Mouse (Mus musculus) NIH3T3 (cell line): ENCODE measurements at regions not wholly inside any gene's neighbourhood (a gene's known extent, or its start where the extent isn't known, plus 50 kb on each side); places are given as distances from the start of the nearest gene placed in this dataset.

ENCODE experiments used
- DNase-seq: peaks from one replicate; pipeline ENCODE4 v3.0.0-alpha.2; 2012; ENCODE audit warnings: low read depth

GRCm38 (mm10) chr13:84646899-84647298, 424.8 kb downstream of the Tmem161b start:
- DNase-seq, result no peak

DNA sequence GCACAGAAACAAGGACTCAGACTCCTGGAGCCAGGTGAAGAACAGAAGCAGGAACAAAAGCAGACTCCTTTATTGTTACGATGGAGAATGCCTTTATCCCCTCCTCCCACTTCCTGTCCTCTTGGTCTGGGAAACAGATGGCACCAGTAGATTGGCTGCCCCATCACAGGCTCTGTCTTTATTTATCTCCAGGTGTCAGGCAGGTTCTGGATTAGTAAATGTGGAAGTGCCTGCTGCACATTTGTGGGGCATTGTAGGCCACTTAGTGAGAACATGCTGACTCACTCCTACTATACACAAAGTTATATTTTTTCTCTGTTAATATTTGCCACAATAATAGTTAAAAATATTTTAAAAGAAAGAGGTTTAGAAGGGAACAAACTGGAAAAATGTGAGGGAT, 426.0 kb downstream of the Tmem161b start:
- peak; percentile 5 for DNase-seq

DNA sequence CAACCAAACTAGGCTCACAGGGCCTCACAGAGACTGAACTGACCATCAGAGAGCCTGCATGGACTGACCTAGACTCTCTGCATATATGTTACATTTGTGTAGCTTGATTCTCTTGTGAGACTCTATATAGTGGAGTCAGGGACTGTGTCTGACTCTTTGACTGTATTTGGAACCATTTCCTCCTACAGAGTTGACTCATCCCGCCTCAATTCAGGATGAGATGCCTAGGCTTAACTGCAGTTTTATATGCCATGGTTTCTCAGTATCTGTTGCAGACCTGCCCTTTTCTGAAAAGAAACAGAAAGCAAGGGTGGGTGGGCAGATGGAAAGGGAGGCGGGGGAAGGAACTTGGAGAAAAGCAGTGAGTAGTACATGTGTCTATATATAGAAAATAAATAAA, 441.9 kb downstream of the Tmem161b start:
- DNase-seq, result no peak

GRCm38 (mm10) chr13:84680971-84681370, 458.9 kb downstream of the Tmem161b start:
- no peak for DNase-seq

GRCm38 (mm10) chr13:84685930-84686329, 463.8 kb downstream of the Tmem161b start:
- no peak for DNase-seq

- peak; percentile 2 for DNase-seq
Observed at GRCm38 (mm10) chr13:84693462-84693861, 471.4 kb downstream of the Tmem161b start.

DNA sequence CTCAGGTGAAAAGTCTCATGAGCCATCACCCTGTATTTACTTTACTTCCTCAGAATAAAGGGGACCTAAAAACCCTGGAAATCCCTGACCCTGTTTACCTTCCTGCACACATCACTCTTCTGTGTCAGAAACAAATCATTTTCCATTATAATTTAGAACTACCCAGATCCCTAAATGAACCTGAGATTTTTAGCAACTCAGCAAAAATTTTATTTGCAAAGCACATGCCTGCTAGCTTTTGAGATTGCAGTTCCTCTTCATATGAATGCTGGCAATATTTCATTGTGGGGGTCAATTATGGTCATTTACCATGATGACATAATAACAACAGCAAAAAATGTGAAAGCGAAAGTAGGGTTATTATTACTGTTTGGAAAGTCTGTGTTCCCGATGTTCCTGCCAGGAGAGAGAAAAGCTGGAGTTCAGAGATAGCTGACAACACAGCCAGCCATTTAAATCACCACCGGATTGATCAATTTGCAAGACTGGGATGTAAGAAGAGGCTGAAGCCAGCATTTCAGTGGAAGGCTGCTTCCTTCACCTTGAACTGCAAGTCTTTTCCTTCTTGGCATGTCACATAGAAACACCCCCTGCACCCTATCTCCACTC, 476.5 kb downstream of the Tmem161b start:
- no peak for DNase-seq

GRCm38 (mm10) chr13:84741231-84741630, 448.0 kb upstream of the Ccnh start:
- DNase-seq, result no peak

GRCm38 (mm10) chr13:84748331-84748730, 440.9 kb upstream of the Ccnh start:
- DNase-seq, result no peak

GRCm38 (mm10) chr13:84749214-84749613, 440.0 kb upstream of the Ccnh start:
- DNase-seq, result no peak

- no peak for DNase-seq
Observed at GRCm38 (mm10) chr13:84750136-84750535, 439.1 kb upstream of the Ccnh start.

DNA sequence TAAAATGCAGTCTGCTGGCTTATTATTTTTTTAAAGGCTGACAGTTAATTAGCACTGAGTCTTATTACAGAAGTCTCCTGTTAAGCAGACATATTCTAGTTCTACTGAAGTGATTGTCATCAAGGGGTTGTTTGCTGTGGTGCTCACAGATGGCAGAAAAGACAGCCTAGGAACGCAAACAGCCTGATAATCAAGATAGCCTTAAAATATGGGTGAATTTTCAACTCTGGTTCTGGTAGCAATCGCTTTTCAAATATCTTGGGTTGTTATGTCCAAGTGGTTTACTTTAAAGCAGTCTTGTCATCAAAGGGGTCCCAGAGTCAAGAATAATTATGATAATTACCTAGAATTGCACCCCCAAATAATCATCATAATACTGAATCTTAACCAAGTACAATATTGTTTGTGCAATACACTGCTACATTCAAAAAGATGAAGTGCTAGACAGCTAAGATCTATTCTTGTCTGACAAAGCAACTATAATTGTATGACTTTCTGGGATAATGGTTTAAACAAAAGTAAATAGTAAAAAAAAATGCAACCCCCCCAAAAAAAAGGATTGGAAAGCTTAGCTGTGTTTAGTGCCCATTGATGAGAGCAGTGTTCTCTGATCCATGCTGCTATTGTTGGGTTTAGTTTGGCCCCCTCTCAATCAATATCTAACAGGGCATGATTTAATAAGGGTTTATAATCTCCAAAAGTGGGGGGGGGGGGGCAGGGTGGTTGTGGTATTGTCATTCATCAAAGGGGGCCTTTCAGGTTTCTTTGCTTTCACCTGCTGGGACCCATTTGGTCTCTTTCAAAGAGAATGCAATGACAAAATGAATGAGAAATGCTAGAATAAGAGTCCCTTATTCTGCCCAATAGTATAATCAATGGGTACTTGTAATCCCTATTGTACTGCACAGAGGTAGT, 437.4 kb upstream of the Ccnh start:
- DNase-seq, result no peak

- DNase-seq, result no peak
Observed at GRCm38 (mm10) chr13:84752491-84752820, 436.8 kb upstream of the Ccnh start.

GRCm38 (mm10) chr13:84753751-84754500, 435.3 kb upstream of the Ccnh start:
- DNase-seq, result no peak

GRCm38 (mm10) chr13:84754821-84755725, 434.1 kb upstream of the Ccnh start:
- DNase-seq, result no peak

DNA sequence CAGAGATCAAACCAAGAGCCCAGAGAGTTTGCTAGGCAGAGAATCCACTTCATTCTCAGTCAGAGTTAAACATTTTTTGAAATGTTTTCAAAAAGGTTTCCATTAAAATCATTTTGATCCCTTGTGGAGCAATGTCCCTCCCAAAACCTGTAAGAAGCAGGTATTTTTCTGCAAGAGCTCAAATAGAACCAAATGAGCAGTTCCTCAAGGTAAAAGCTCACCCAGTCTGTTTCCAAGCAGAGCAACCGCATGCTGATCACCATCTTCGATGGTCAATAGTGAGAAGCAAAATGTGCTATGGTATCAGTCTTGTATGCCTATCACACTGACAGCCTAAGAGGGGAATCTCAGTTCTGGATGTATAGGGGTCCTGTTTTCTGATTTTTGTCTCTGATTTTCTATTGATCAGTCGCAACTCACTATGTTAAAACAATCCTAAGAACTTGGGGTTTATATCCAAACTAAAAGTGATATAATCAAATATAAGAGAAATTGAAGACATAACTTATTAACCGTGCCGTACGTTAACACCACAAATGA, 432.3 kb upstream of the Ccnh start:
- no peak for DNase-seq

- no peak for DNase-seq
Observed at GRCm38 (mm10) chr13:84757896-84758567, 431.2 kb upstream of the Ccnh start.

DNA sequence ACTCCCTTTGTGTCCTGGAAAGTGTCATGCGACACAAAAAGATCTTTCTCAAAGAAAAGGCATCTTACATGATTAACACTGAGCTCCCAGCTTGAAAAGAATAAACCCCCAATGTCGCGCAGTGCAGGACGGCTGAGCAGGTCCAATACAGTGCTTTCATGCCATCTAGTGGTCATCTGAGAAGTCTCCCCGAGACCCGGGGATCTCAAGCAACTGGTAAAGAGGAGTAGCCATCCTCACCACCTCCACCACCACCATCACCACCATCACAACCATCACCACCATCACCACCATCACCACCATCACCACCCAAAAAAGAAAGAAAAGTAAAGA, 430.7 kb upstream of the Ccnh start:
- DNase-seq, result peak; percentile 77

- DNase-seq, result no peak
Observed at GRCm38 (mm10) chr13:84759061-84759460, 430.1 kb upstream of the Ccnh start.

DNA sequence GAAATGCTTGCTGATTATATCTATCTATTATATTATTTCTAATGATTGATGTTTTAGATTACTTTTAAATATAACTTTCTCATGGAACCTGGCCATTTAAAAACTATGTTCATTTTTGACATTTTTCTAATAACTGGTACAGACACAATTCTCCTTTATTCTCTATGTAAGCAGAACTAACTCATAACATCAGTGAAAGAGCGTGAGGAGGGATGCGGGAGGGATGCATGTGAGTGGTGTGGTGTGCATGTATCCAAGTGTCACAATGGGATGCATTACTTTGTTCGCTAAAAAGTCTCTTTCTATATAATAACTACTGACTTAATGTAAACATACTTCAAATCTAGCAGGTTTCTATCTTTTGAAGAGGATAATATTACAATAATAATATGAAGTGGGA, 428.7 kb upstream of the Ccnh start:
- DNase-seq, result no peak

DNA sequence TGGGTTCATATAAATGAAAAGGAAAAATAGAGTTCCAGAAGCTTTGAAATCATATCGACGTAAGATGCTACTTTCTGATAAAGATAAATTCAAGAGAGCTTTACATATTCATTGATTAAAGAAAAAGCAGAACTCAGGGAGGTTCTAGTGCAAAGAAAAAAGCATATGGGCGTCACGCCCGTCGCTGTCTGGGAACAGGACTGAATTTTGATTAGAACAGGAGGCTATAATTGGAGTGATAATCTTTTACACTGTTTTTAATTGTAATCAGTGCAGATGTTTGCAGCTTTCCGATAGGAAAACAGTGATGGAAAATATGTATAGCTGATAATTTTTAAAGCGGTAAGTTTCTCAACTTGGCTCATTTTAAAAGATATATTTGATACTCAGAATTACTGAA, 428.2 kb upstream of the Ccnh start:
- DNase-seq, result no peak
